Mouse (Mus musculus) liver, postnatal 0 days (tissue): Measurements from ENCODE around the gene Chst3.
"Not testable (repeated sequence)": the region's sequence is repeated elsewhere in the genome, so short reads cannot be mapped to it uniquely, and the experiment has no call there.

ENCODE experiments used
- CTCF ChIP-seq: sonication (generic); IDR thresholded peaks from 2 replicates; pipeline ENCODE4 v1.5.1; 2016; ENCODE audit warnings: antibody characterized with exemption, low read depth
- EP300 ChIP-seq: IDR thresholded peaks from 2 replicates; pipeline ENCODE4 v1.6.1; 2016; ENCODE audit warnings: antibody characterized with exemption, low read depth, mild to moderate bottlenecking

GRCm38 (mm10) chr10:60235876-60236275, 16.8 kb upstream of the Chst3 start:
- not testable (repeated sequence) for TF ChIP-seq CTCF, EP300
